Mouse (Mus musculus) gastrocnemius, postnatal 36 days (tissue): ENCODE measurements around the gene Rap1gap2. TPM values are rescaled to one million over a fixed set of nuclear protein-coding genes. Genes with fewer than 3 reads are reported as not detected.

Experiments
- DNase-seq, 2 experiments: peaks; one replicate each; pipeline ENCODE4 v3.0.0; 2022
- intact Hi-C: fragments of 180-260 bp; cut with DNase I; formaldehyde crosslinking; loops from one replicate; pipeline ENCODE4 v1.15.1; 2025
- long read RNA-seq, 2 experiments: library from polyadenylated mRNA; stranded (forward); transcript quantifications; one replicate each; pipeline ENCODE4 v2.0.0; 2021
- total RNA-seq, 2 experiments: library from RNA; stranded (reverse); gene quantifications; 2 replicates each; pipeline ENCODE4 v1.2.3; 2021

Rap1gap2 gene
- total RNA-seq: 10 to 100 TPM in 1 of 2 experiments, 1 to 10 TPM in 1; 9.7 to 12.4 TPM
- long read RNA-seq, experiment 1, partial matches to known transcripts: 1 of 3 reads
- long read RNA-seq, experiment 1, other reads (novel, unspliced or antisense): 2 of 3 reads
- long read RNA-seq, experiment 2, partial matches to known transcripts: 0 of 1 reads
- long read RNA-seq, experiment 2, other reads (novel, unspliced or antisense): 1 of 1 reads

- intact Hi-C loops: no loop called here
- DNase-seq: no peak
These were observed at the start of gene Rap1gap2 for GRCm38 (mm10) chr11:74610545-74611176. TSS of gene Rap1gap2 (minus strand) at chr11:74610915.

DNA sequence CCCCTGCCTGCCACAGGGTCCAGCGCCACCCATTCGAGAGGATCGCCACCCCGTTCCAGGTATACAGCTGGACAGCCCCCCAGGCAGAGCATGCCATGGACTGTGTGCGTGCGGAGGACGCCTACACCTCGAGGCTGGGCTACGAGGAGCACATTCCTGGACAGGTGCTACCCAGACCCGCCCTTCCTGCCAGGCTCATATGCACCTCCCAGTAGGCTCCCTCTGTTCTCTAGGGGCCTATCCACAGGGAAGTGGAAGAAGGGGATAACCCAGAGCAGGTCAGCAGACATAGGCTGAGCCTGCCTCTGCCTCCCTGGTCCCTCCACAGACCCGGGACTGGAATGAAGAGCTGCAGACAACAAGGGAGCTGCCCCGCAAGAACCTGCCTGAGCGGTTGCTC, 49.6 kb upstream of the Rap1gap2 start:
- intact Hi-C loops: no loop called here
- DNase-seq: peak in 1 of 2 experiments; percentile 11

GRCm38 (mm10) chr11:74655941-74656340, 45.2 kb upstream of the Rap1gap2 start:
- no peak for DNase-seq
- intact Hi-C loops: no loop called here

DNA sequence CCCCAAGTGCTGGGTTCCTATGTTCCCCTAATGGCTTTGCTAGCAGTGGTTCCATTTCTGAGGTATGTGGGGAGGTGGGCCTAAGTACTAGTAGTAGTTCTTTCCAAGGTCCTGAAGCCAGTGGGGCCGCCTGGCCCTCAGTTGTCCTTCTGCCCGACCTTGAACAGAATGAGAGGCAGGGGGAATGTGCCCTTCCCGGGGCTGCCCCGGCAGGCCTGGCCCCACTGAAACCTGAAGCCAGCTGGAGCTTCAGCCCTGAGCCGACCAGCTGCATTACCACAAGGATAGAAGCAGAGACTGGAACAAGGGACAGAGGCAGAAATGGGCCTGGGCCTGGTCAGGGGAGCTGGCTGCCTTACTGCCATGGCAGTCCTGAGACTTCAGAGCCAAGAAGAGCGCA, 42.7 kb upstream of the Rap1gap2 start:
- intact Hi-C loops: loop anchor here (5.0 kb wide), 1 partner anchor 69 kb away; the partner anchor contains the start of gene Pafah1b1
- peak in 1 of 2 experiments; percentile 26 for DNase-seq

GRCm38 (mm10) chr11:74652791-74653191, 42.1 kb upstream of the Rap1gap2 start:
- peak in 1 of 2 experiments; percentile 20 for DNase-seq
- intact Hi-C loops: loop anchor here (5.0 kb wide), 1 partner anchor 70 kb away; the partner anchor contains the start of gene Pafah1b1

DNA sequence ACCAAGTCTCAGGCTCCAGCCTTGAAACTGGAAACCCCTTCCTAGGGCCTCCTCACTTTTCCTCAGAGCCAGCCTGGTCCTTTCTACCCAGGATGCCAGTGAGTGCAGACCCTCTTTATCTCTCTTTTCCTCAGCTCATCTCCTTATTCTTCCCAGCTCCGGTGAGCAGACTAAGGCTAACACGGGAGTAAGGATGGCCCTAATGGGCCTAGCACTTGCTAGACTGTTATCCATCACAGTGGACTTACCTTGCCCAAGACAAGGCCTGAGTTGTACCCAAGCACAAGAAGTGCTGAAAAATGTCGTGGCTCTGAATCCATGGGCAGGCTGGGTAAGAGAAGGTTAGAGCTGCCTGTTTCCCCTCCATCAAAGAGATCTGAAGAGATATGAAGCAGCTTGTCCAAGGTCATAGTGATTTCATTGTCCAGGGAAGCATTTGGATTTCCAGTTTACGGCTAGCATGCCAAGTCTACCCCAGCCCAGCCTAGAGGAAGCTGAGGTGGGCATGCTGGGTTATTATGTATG, 39.9 kb upstream of the Rap1gap2 start:
- intact Hi-C loops: loop anchor here (5.0 kb wide), 1 partner anchor 72 kb away; the partner anchor contains the start of gene Pafah1b1
- no peak for DNase-seq

DNA sequence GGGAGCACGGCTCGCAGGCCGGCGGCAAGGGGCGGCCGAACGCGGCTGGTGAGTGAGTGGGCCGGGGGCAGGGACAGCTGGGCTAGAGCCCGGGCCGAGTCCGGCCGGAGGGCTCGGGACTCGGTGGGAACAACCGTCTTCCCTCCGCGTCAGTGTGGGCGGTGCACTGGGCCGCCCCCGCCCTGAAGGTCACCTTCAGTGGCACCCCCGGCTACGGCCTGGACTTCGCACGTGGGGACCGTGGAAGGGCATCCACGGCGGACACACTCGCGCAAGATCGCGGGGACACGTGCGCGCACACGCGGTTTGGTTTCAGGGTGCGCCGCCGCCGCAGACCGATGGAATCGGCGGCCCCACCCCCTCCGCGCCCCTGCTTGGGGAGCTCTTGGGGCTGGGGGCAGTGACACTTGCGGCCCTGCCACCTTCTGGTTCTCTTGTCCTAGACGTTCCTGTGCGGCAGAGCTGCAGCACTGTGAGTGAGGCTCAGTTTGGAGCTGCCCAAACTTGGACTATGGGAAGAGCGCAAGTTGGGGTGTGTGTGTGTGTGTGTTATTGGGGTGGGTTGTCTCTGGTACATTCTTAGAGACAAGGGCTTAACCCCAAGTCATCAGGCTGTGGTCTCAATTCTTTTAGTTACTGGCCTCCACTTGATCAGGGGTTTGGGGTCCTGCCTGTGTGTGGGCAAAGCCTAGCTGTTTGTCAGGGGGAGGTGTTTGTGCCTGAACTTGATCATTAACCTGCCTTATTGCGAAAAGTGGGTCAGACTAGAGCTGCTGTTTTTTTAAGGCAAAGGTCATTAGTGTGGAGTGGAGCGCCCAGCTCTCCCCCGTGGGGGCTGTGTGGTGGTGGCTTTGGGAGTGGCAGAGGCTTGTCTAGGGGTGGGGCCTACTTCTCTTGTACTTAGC, 39.2 kb upstream of the Rap1gap2 start:
- DNase-seq: peak in 1 of 2 experiments; percentile 16
- intact Hi-C loops: loop anchor here (5.0 kb wide), 2 partner anchors 72 to 182 kb away; partner anchors contain the start of genes Mnt and Pafah1b1

DNA sequence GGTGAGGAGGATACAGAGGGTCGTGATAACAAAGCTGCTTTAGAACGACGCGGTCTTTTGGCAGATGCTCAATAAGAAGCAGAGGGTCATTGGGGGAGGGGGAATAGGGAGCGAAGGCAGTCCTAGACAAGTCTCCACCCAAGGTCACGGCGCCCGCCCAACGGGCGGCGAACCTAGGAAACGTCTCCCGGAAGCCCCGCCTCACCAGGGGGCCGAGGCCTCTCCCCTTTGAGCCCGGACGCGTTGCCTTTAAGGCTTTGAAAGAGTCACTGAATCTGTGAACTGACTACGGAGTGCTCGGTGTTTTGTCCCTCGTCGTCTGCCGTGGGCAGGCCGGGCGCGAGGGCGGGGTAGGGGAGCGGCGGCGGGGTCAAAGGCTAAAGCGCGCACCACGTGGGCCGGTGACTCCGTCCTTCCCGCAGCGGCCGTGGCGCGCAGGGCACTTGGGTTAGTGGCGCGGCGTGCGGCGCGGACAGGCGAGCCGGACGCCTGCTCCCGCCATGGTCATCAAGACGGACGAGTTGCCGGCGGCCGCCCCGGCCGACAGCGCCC, 38.5 kb upstream of the Rap1gap2 start, which contains the start of gene Cluh:
Gene Cluh (plus strand): TSS at position 401 of the 552 bp plus-strand sequence.
- intact Hi-C loops: loop anchor here (5.0 kb wide), 1 partner anchor 183 kb away; the partner anchor contains the start of gene Mnt
- DNase-seq: peak; percentile 97 to 98

DNA sequence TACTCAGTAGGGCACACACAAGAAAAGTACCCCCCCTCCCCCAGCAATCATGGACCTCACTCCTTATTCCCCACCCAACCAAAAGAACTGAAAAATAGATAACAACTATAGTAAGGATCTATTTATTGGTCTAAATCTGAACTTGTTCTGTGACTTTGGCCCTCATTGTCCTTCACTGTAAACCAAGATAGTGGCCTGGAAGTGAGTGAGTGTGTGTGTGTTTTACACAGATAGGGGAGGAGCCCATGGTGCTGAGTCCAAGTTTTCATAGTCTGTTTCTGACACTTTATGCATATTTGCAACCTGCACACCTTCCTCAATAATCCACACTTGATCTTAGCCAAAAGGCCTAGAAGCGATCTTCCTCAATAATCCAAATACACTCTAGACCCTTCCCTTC, 38.0 kb upstream of the Rap1gap2 start:
- intact Hi-C loops: loop anchor here (5.0 kb wide), 1 partner anchor 184 kb away; the partner anchor contains the start of gene Mnt
- DNase-seq: no peak

GRCm38 (mm10) chr11:74647966-74648365, 37.3 kb upstream of the Rap1gap2 start:
- intact Hi-C loops: loop anchor here (5.0 kb wide), 1 partner anchor 184 kb away; the partner anchor contains the start of gene Mnt
- no peak for DNase-seq

DNA sequence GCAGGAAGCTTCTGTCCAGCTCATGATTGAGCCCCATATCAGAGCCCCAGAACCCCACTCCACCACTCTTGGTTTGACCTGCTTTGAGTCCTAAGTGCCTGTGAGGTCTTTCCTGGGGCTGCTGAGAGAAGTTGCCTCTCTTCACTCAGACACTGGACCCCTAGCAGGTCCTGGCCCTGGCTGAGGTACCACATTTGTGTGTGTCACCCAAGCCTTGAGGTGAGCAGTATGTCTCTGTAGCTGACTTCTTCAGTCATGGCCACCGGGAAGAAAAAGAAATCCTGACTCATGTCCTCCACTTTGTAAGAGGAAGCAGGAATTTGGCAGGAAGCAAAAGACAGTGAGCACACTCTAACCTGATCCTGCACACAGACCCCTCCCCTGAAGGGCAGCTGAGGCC, 28.9 kb upstream of the Rap1gap2 start:
- intact Hi-C loops: loop anchor here (5.0 to 10.0 kb wide), 3 partner anchors 128 to 213 kb away; no protein-coding TSS in a partner anchor
- no peak for DNase-seq

- no peak for DNase-seq
- intact Hi-C loops: loop anchor here (5.0 to 10.0 kb wide), 3 partner anchors 128 to 213 kb away; no protein-coding TSS in a partner anchor
These were observed 28.2 kb upstream of the Rap1gap2 start for GRCm38 (mm10) chr11:74638791-74639411.

GRCm38 (mm10) chr11:74637971-74638790, 27.5 kb upstream of the Rap1gap2 start:
- DNase-seq: peak; percentile 72 to 79
- intact Hi-C loops: loop anchor here (5.0 to 10.0 kb wide), 3 partner anchors 129 to 214 kb away; no protein-coding TSS in a partner anchor

- intact Hi-C loops: loop anchor here (5.0 to 10.0 kb wide), 3 partner anchors 130 to 215 kb away; no protein-coding TSS in a partner anchor
These were observed 26.8 kb upstream of the Rap1gap2 start for GRCm38 (mm10) chr11:74637486-74637885.

DNA sequence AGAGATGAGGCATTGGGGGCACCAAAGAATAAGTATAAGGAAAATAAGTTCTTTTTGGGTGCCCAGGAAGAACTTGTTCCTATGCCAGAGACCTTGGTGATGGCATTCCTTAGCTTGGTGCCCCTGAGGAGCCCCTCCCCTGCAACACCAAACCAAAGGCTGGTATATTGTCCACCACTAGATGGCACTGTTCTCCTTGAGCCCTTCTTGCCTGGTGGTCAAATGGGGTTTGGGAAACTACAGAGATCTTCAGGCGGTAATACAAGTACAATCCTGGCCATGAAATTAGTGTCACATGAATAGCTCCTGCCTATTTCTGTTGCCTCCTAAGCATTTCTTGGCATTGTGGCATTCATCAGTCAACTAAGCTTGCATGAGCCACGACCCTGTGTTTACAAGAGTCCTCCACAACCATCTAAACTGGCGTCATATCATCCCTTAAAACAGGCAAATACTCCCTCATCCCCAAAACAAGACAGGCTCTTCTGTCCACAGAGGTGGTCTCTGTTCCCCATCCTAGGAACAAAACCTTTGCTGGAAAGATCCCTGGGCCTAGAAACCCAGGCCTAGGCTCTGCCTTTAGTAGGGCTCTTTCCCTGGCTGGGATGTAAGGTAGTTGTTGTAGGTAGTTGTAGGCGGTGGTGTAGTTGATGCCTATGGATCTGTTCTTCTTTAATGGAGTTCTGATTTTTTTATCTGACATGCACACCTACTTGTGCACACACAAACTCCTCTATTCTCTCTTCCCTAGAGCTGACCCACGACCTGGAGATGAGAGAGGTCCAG, 24.0 kb upstream of the Rap1gap2 start:
- DNase-seq: peak in 1 of 2 experiments; percentile 49
- intact Hi-C loops: loop anchor here (5.0 to 10.0 kb wide), 3 partner anchors 133 to 218 kb away; no protein-coding TSS in a partner anchor

More at GRCm38 (mm10) chr11:74637486-74637885, 26.8 kb upstream of the Rap1gap2 start:
- DNase-seq: no peak

DNA sequence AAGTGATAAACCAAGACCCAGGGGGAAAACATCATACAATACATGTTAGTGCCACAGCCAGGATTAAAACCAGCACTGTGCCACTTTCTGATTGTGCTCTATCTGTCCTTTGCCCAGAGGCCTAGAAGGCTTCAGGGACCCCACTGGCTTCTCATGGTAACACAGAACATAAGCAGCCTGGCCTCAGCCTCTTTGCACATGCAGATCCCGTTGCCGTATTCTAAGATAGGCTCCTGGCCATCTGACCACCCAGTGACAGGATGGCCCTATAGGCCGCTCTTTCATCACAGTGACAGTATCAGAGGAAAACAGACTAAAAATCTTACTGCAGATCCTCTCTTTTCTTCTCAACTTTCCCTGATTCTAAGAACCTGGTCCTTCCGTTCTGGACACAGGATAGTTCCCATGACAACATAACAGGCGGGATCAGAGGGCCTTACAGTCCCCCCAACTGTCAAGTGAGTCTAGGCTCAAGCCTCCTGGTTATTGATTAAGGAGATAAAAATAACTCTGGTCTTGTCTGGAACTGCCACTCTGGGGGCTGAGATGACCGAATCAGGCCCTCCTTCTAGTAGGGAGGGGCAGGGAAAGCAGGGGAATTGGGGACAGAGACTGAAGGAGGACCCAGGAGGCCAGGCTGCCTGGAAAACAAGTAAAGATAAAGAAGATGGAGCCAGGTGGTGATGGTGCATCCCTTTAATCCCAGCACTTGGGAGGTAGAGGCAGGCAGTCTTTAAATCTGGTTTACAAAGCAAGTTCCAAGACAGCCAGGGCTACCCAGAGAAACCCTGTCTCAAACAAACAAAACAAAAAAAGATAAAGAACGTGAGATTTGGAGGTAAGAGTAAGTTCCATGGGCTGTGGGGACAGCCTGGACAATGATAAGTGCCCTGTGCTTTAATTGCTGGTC, 21.4 kb upstream of the Rap1gap2 start:
- intact Hi-C loops: loop anchor here (10.0 kb wide), 1 partner anchor 183 kb away; no protein-coding TSS in a partner anchor
- no peak for DNase-seq
